Mouse (Mus musculus) hindbrain, embryonic 10.5 days (tissue): ENCODE results near the gene Zpr1. TPM values are rescaled to one million over a fixed set of nuclear protein-coding genes. Genes with fewer than 3 reads are reported as not detected.

ENCODE experiments used
- DNase-seq: peaks from one replicate; pipeline ENCODE4 v3.0.0-alpha.2; 2017; ENCODE audit warnings: low spot score
- H3K27ac ChIP-seq: fragments of 300-500 bp; sonication (generic); 2 replicates; pipeline ENCODE4 v1.5.1; 2016; ENCODE audit warnings: mild to moderate bottlenecking, moderate library complexity
- H3K27me3 ChIP-seq: fragments of 300-500 bp; sonication (generic); 2 replicates; pipeline ENCODE4 v1.6.1; 2016; ENCODE audit warnings: mild to moderate bottlenecking; ENCODE audit not compliant: poor library complexity, insufficient read depth, severe bottlenecking
- H3K36me3 ChIP-seq: fragments of 300-500 bp; sonication (generic); 2 replicates; pipeline ENCODE4 v1.6.1; 2016; ENCODE audit warnings: mild to moderate bottlenecking, moderate library complexity
- H3K4me1 ChIP-seq: fragments of 300-500 bp; sonication (generic); replicated peaks from 2 replicates; pipeline ENCODE4 v1.6.1; 2016; ENCODE audit warnings: mild to moderate bottlenecking
- H3K4me3 ChIP-seq: fragments of 300-500 bp; sonication (generic); 2 replicates; pipeline ENCODE4 v1.5.1; 2016; ENCODE audit warnings: mild to moderate bottlenecking, moderate library complexity
- H3K9me3 ChIP-seq: fragments of 300-500 bp; sonication (generic); 2 replicates; pipeline ENCODE4 v1.6.1; 2016; ENCODE audit warnings: mild to moderate bottlenecking, moderate library complexity
- WGBS: fragments of 180-500 bp; shearing (Covaris S2); methylation state at CpG from one replicate; pipeline ENCODE4 v1.1.7; 2016; 5-methylcytosine and 5-hydroxymethylcytosine counted together
- polyA plus RNA-seq: library from polyadenylated mRNA; unstranded; fragments of >200 nt; fragmentation: Nextera tagmentation; extraction: Ambion mirVana; gene quantifications from 2 replicates; pipeline ENCODE4 v1.2.1, GENCODE M21; 2016

Zpr1 gene
- polyA plus RNA-seq, 1 experiment from 2014 or later: 75.9 TPM

DNA sequence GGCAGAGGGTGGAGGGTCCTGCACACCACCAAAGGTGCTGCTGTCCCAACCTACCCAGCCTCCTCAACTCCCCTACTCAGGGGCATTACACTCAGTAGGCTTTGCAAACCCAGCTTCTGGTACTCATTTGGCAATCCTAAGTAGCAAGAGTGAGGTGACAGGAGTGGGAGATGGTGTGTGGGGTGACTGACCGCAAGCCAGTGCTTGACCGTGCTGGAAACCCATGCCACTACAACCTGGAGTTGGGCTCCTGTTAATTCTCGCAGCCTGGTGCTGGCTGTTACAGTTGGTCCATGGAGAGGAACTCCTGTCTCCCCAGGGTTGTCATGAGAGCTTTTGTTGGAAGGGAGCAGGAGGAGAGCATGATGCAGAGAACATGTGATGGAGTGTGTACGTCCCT lies 2.1 kb upstream of the Zpr1 start:
- H3K27ac ChIP-seq: no peak overlapping the region
- WGBS: 92% methylated on average over 4 of the region's 4 CpGs
- peaks cover 36% of the 10 kb centered on the region for H3K27me3 ChIP-seq
- peaks cover 15% of the 10 kb centered on the region for H3K36me3 ChIP-seq
- peaks cover 21% of the 10 kb centered on the region for H3K4me1 ChIP-seq
- H3K4me3 ChIP-seq: no peak overlapping the region
- DNase-seq: no peak
- no peaks in the 10 kb centered on the region for H3K9me3 ChIP-seq

DNA sequence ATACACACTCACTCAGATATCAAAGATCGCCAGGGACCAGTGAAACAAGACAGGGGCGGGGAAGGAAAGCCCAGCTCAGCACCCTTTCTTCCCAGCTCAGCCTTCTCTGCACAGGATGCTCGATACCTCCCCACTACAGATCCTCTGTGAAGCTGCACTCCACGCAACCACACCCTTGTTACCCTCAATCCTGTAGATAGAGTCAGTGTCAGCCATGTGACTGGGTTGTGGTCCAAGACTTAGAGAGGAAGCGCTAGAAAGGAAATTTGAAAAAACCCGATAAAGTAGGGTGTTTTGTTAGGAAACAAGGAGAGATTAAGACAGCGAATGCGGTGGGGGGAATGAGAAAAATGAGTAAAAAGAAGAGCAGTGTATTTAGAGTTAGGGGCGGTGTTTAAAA lies 794 bp upstream of the Zpr1 start:
- peaks cover 36% of the 10 kb centered on the region for H3K27me3 ChIP-seq
- H3K27ac ChIP-seq: no peak overlapping the region
- H3K36me3 ChIP-seq: peaks cover 28% of the 10 kb centered on the region
- no peaks in the 10 kb centered on the region for H3K9me3 ChIP-seq
- H3K4me1 ChIP-seq: peaks cover 21% of the 10 kb centered on the region
- WGBS: 84% methylated on average over 9 of the region's 9 CpGs
- H3K4me3 ChIP-seq: peak overlapping the region; percentile 95; the same call in 1 of the 2 replicates
- DNase-seq: no peak

DNA sequence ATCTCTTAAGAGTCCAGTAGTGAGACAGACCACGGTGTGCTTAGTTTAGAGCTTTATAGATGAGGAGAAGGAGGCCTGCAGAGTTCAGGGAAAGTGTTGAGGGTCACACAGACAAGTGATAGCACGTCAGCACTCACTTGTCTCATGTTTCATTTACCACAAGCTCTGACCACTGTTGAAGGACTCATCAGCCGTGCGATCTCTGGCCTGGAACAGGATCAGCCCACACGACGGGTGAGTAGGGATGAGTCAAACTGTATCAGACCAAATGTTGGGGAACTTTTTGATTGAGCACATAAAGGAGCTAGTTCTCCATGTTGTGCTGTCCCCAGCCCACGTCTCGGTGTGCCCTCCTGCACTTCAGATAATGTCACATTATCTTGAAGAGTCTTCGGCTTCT lies 1.6 kb downstream of the Zpr1 start:
- Histone ChIP-seq H3K27ac (no peak overlapping the region), H3K27me3 (peaks cover 20% of the 10 kb centered on the region), H3K4me3 (peak overlapping the region; percentile 95; the same call in 1 of the 2 replicates), H3K4me1 (peaks cover 21% of the 10 kb centered on the region), H3K9me3 (no peaks in the 10 kb centered on the region), H3K36me3 (peaks cover 51% of the 10 kb centered on the region)
- no peak for DNase-seq
- 91% methylated on average over 9 of the region's 9 CpGs for WGBS

DNA sequence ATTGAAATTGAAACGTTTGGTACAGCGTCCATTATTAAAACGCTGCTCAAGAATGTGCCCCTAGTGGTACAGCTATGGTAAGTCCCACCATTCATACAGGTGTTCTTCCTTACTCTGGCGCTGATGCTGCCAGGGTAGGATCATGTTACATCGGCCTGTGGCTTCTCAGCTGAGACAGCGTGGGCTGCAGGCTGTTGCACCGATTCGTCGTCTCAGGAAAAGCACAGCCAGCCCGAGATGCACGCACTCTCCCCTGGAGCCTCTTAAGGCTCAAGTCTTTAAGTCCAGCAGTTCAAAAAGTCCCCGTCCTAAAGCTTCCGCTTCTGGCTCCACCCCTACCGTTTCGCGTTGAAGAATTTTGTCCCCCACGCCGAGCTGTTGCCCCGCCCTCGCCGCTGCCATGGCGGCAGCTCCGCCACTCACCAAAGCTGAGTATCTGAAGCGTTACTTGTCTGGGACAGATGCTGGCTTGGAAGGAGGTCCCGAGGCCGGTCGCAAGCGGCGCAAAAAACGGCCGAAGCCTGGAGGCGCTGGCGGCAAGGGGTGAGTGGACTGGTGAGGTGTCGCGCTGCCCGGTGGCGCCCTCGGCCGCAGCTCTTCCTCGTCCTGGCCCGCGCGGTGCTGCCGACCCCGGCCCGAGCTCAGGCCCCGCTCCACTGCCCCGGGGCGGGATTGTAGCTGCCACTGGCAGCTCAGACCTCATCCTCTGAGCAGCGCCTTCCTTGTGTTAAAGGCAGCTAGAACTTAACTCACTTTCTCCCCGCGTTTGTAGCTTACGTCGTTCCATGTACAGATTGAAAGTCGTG lies 10.0 kb downstream of the Zpr1 start, which contains the start of gene Bud13:
Gene Bud13 (plus strand): TSS at position 378 of the 806 bp plus-strand sequence.
- Histone ChIP-seq H3K27ac (peak within 1 kb of the TSS; percentile 94), H3K36me3 (peaks cover 62% of the 10 kb centered on the region), H3K4me3 (peak within 1 kb of the TSS; percentile 94), H3K4me1 (peaks cover 21% of the 10 kb centered on the region), H3K9me3 (no peaks in the 10 kb centered on the region), H3K27me3 (no peaks in the 10 kb centered on the region)
- peak; percentile 93 for DNase-seq
- WGBS: under 1% methylated on average over 55 of the region's 55 CpGs

DNA sequence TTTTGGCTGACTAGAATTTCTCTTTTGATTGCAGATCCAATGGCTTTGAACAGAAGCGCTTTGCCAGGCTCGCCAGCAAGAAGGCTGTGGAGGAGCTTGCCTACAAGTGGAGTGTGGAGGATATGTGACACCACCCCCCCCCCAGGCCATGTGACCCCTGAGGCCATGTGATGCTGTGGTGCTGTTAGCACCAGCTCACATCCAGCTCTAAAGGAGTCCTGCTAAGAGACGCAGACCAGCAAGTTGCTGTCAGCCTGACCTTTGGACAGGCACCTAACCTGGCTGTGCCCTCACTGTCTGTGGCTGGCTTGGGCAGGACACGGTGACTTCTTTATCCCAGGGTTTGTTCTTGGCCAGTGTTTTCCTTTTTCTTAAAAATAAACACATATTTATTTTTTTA lies 25.5 kb downstream of the Zpr1 start:
- H3K9me3 ChIP-seq: no peaks in the 10 kb centered on the region
- peaks cover 3% of the 10 kb centered on the region; the same call in 1 of the 2 replicates for H3K4me1 ChIP-seq
- no peak overlapping the region for H3K27ac ChIP-seq
- 88% methylated on average over 4 of the region's 4 CpGs for WGBS
- peaks cover 62% of the 10 kb centered on the region for H3K36me3 ChIP-seq
- H3K4me3 ChIP-seq: no peak overlapping the region
- no peak for DNase-seq
- no peaks in the 10 kb centered on the region for H3K27me3 ChIP-seq

DNA sequence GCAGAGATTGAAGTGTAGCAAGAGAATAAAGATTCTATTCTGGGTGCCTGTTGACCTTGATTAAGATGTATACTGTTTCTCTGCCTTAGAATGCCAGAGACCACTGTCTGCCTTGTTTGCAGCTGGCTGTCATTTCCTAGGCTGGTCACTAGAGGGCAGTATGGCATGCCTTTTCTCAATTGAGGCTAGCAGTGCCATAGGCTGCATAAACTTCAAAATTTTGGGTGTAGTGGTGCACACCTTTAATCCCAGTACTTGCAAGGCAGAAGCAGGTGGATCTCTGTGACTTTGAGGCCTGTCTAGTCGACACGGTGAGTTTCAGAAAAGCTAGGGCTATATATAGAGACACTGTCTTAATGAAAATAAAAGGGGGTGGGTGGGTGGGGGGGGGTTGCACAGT lies 29.3 kb downstream of the Zpr1 start:
- WGBS: 11% methylated on average over 2 of the region's 2 CpGs
- no peaks in the 10 kb centered on the region for H3K9me3 ChIP-seq
- no peaks in the 10 kb centered on the region for H3K27me3 ChIP-seq
- no peak overlapping the region for H3K4me3 ChIP-seq
- no peak overlapping the region for H3K27ac ChIP-seq
- DNase-seq: peak; percentile 61
- H3K4me1 ChIP-seq: peaks cover 13% of the 10 kb centered on the region
- peaks cover 28% of the 10 kb centered on the region for H3K36me3 ChIP-seq

DNA sequence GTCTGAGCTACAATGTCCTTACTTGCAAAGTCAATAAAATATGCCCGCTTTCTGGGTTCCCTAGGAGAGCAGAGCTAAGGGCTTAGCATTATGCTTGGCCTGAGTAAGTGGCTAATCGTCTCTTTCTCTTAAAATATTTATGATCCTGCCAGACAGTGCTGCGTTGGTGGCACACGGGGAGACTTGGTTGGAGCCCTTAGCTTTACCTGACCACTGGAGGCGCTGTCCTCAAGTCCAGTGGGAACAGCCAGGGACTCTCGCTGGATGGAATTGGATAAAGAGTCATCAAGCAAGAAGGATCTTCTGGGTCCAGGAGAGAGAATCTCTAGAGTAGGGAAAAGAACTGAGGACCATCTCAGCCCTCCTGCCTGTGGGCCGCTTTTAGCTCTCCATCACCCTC lies 36.3 kb downstream of the Zpr1 start:
- DNase-seq: no peak
- Histone ChIP-seq H3K36me3 (no peaks in the 10 kb centered on the region), H3K27ac (peak overlapping the region; percentile 37; the same call in 1 of the 2 replicates), H3K4me3 (no peak overlapping the region), H3K27me3 (peaks cover 21% of the 10 kb centered on the region), H3K4me1 (peaks cover 22% of the 10 kb centered on the region), H3K9me3 (no peaks in the 10 kb centered on the region)
- 17% methylated on average over 7 of the region's 7 CpGs for WGBS

DNA sequence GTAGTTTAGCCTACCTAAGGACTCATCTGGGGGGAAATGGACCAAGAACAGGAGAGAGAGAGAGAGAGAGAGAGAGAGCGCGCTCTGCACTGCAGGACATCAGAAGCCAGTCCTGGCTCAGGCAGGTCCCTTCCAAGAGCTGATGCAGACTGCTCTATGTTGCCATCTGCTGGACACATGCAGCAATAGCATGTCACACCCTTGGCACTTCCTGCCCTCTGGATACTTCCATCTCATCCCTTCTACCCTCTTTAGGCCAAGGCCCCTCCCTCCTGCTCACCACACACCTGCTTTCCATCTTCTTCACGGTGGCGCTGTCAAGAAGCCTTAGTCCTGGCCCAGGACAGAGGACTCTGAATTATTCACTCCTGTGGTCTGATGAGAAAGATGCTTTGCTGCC lies 41.6 kb downstream of the Zpr1 start:
- DNase-seq: peak; percentile 82
- peaks cover 32% of the 10 kb centered on the region for H3K4me1 ChIP-seq
- H3K36me3 ChIP-seq: no peaks in the 10 kb centered on the region
- peaks cover 3% of the 10 kb centered on the region; the same call in 1 of the 2 replicates for H3K27me3 ChIP-seq
- WGBS: 3% methylated on average over 4 of the region's 4 CpGs
- H3K9me3 ChIP-seq: peaks cover 8% of the 10 kb centered on the region; the same call in 1 of the 2 replicates
- H3K4me3 ChIP-seq: no peak overlapping the region
- H3K27ac ChIP-seq: no peak overlapping the region

DNA sequence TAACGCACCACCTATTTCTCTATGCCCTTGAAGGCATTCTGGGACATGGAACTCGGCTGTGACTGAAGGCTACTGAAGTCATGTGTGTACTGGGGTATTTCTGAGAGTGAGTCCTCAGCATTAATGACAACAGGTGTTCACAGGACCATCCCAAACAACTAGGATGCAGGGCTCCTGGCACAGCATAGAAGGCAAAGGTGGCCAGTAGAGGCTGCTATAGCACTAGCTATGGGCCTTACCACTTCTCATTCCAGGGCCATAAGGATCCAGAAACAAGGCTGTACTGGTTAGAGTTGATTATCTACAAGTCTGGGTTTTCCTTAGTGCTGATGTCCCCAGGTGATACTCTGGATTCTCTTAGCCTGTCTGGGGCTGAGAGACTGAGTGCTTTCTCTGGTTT lies 42.1 kb downstream of the Zpr1 start:
- no peaks in the 10 kb centered on the region for H3K36me3 ChIP-seq
- H3K27ac ChIP-seq: no peak overlapping the region; the same call in 1 of the 2 replicates
- DNase-seq: no peak
- peaks cover 2% of the 10 kb centered on the region; the same call in 1 of the 2 replicates for H3K27me3 ChIP-seq
- 47% methylated on average over 2 of the region's 2 CpGs for WGBS
- peaks cover 12% of the 10 kb centered on the region; the same call in 1 of the 2 replicates for H3K9me3 ChIP-seq
- H3K4me1 ChIP-seq: peaks cover 31% of the 10 kb centered on the region
- H3K4me3 ChIP-seq: no peak overlapping the region

DNA sequence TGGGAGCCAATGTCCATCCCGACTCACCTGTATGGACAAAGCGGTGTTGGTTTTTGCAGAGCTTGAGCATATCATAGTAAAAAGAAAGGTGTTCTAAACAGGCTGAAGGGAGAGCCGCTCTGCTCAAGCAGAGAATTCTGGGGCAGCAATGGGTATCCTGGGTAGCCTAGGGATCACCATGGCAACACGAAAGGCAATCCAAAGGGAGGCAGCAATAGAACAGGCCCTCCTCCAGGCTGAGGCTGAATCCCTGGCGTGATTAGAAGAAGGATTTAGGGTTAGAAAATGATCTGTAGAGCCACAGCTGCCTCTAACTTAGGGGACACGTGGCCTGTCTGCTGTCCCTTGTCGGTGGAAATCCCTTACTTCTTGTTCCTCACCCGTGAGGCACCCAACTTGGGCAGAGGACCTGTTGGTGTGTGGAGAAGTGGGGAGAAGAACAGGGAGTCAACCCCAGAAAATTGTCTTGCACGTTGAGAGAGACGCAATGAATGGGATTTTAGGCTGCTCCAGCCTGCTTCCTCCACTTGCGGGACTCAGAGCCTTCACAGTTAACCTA lies 43.0 kb downstream of the Zpr1 start:
- peak; percentile 43 for DNase-seq
- Histone ChIP-seq H3K9me3 (peaks cover 16% of the 10 kb centered on the region; the same call in 1 of the 2 replicates), H3K36me3 (no peaks in the 10 kb centered on the region), H3K4me3 (no peak overlapping the region; the same call in 1 of the 2 replicates), H3K4me1 (peaks cover 31% of the 10 kb centered on the region), H3K27me3 (peaks cover 2% of the 10 kb centered on the region; the same call in 1 of the 2 replicates), H3K27ac (peak overlapping the region; percentile 72; the same call in 1 of the 2 replicates)
- WGBS: 34% methylated on average over 11 of the region's 11 CpGs

DNA sequence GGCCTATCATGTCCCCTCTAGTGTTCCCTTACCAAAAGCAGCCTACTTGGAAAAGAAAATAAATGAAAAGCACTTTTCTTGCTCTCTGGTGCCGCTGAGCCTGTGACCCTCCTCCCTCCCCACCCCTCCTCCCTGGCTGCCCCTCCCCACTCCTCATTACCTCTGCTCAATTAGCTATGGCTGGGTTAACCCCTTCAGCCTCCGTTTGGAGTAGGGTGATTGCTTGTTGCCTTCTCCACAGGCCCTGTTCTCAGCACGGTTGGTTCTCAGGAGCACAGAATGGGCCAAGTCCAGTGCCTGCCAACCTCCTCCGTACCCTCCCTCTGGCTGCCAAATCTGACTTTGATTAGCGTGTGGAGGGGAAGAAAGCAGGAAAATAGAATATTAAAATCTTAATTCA lies 43.5 kb downstream of the Zpr1 start:
- Histone ChIP-seq H3K36me3 (no peaks in the 10 kb centered on the region), H3K27ac (peak overlapping the region; percentile 72), H3K4me1 (peaks cover 31% of the 10 kb centered on the region), H3K9me3 (peaks cover 16% of the 10 kb centered on the region; the same call in 1 of the 2 replicates), H3K4me3 (no peak overlapping the region), H3K27me3 (peaks cover 2% of the 10 kb centered on the region; the same call in 1 of the 2 replicates)
- DNase-seq: peak; percentile 27
- WGBS: 17% methylated on average over 5 of the region's 5 CpGs

DNA sequence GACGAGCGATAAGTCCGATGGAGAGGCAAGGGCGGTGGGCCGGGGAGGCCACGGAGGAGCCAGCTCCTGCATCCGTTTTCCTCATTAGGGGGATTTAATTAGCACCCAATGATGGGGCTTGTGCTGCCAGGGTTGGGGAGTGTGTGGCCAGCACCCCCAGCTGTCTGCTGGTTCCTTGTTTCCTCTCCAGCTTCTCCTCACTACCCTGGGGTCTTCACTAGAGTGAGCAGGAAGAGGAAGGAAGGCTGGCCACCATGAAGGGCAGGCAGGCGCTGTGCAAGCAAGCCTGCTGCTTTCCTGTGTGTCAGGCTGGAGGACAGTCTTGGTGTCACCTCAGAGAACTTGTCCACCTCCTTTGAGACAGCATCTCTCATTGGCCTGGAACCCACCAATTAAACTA lies 44.0 kb downstream of the Zpr1 start:
- H3K4me3 ChIP-seq: no peak overlapping the region
- WGBS: 73% methylated on average over 8 of the region's 8 CpGs
- peaks cover 16% of the 10 kb centered on the region; the same call in 1 of the 2 replicates for H3K9me3 ChIP-seq
- no peaks in the 10 kb centered on the region for H3K36me3 ChIP-seq
- peak overlapping the region; percentile 72; the same call in 1 of the 2 replicates for H3K27ac ChIP-seq
- no peak for DNase-seq
- peaks cover 2% of the 10 kb centered on the region; the same call in 1 of the 2 replicates for H3K27me3 ChIP-seq
- H3K4me1 ChIP-seq: peaks cover 31% of the 10 kb centered on the region

DNA sequence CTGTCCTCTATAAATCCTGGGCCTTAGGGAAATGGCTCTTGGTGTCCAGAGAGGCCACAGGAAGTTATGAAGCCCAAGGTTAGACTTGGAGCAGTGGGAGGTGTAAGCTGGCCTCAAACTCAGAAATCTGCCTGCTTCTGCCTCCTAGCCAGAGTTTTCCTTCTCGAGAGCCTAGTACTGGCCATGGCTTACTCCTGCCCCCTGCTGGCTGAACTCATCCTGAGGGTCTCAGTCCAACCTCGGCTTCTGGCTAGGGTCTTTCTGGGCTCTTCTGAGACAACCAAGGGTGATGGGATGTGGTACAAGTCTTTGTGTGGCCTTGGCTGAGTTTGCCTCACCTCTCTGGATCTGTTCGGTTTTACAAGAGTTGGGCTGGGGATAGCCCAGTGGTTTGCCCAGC lies 45.1 kb downstream of the Zpr1 start:
- DNase-seq: no peak
- H3K9me3 ChIP-seq: peaks cover 16% of the 10 kb centered on the region; the same call in 1 of the 2 replicates
- peaks cover 2% of the 10 kb centered on the region; the same call in 1 of the 2 replicates for H3K27me3 ChIP-seq
- no peak overlapping the region for H3K4me3 ChIP-seq
- H3K36me3 ChIP-seq: no peaks in the 10 kb centered on the region
- no peak overlapping the region for H3K27ac ChIP-seq
- 92% methylated on average over 3 of the region's 3 CpGs for WGBS
- peaks cover 31% of the 10 kb centered on the region for H3K4me1 ChIP-seq
